ENCODE assay signal across 19 mouse cellular contexts in genomic region chr15:100675486-100675885, GRCm38 (mm10). TPM values are rescaled to one million over a fixed set of nuclear protein-coding genes. Genes with fewer than 3 reads are reported as not detected.
A peak's percentile ranks its signal among the peaks of the same experiment; 100 is the strongest.
DNase-seq lines count a peak whose midpoint lies in the region; ATAC-seq lines count a peak whose summit lies in the region.
"Had no signal": no experiment of that assay in that cellular context is flagged by ENCODE, and none has a peak within 500 bp of the region (broad histone marks: within the 10 kb centered on the region; RNA-seq: fewer than 3 reads in every experiment).

No protein-coding gene starts in this region.

- H3K9me3 ChIP-seq in forebrain, embryonic 10.5 days = no peaks in the 10 kb centered on the region
- no peaks in the 10 kb centered on the region for H3K9me3 ChIP-seq in forebrain, embryonic 11.5 days (ENCODE audit: control insufficient read depth, low read length)
- H3K9me3 ChIP-seq in kidney, embryonic 16.5 days (ENCODE audit: low read length) = no peaks in the 10 kb centered on the region
- 0 out of 2 replicates have a peak, but pooled peaks cover 4% of the 10 kb centered on the region for H3K9me3 ChIP-seq in megakaryocyte, embryonic 14.5 days
- no peaks in the 10 kb centered on the region for H3K9me3 ChIP-seq in midbrain, embryonic 16.5 days (replicated peaks; ENCODE audit: control insufficient read depth, low read length, poor library complexity, severe bottlenecking)
- H3K9me3 ChIP-seq: embryonic facial prominence, embryonic 10.5 days; forebrain, embryonic 15.5 days; hindbrain, embryonic 12.5 days had no signal

- H3K36me3 ChIP-seq in forebrain, embryonic 10.5 days (replicated peaks) = no peaks in the 10 kb centered on the region
- H3K36me3 ChIP-seq in forebrain, embryonic 11.5 days (ENCODE audit: control insufficient read depth, insufficient read depth, low read length) = no peaks in the 10 kb centered on the region
- no peaks in the 10 kb centered on the region for H3K36me3 ChIP-seq in kidney, embryonic 16.5 days (ENCODE audit: insufficient read depth, low read length)
- peaks cover 38% of the 10 kb centered on the region for H3K36me3 ChIP-seq in megakaryocyte, embryonic 14.5 days (replicated peaks; ENCODE audit: low read length)
- no peaks in the 10 kb centered on the region for H3K36me3 ChIP-seq in macrophage (ENCODE audit: inconsistent target)
- H3K36me3 ChIP-seq in midbrain, embryonic 16.5 days (ENCODE audit: control insufficient read depth, insufficient read depth, low read length) = no peaks in the 10 kb centered on the region
- H3K36me3 ChIP-seq: embryonic facial prominence, embryonic 10.5 days; forebrain, embryonic 15.5 days; hindbrain, embryonic 12.5 days had no signal

- no peak overlapping the region for H3K4me3 ChIP-seq in forebrain, embryonic 10.5 days
- no peak overlapping the region for H3K4me3 ChIP-seq in forebrain, embryonic 11.5 days (ENCODE audit: low read depth, low read length)
- H3K4me3 ChIP-seq in kidney, embryonic 16.5 days (ENCODE audit: low read length) = no peak overlapping the region
- H3K4me3 ChIP-seq in megakaryocyte, embryonic 14.5 days (replicated peaks) = peak overlapping the region; percentile 91
- H3K4me3 ChIP-seq in macrophage (ENCODE audit: inconsistent target) = no peak overlapping the region
- no peak overlapping the region for H3K4me3 ChIP-seq in midbrain, embryonic 16.5 days (ENCODE audit: low read depth, low read length)
- H3K4me3 ChIP-seq: embryonic facial prominence, embryonic 10.5 days; forebrain, embryonic 15.5 days; hindbrain, embryonic 12.5 days had no signal

- H3K4me1 ChIP-seq in forebrain, embryonic 10.5 days = peaks cover 17% of the 10 kb centered on the region
- no peaks in the 10 kb centered on the region for H3K4me1 ChIP-seq in forebrain, embryonic 11.5 days (replicated peaks; ENCODE audit: control insufficient read depth, insufficient read depth, low read length)
- H3K4me1 ChIP-seq in kidney, embryonic 16.5 days (ENCODE audit: insufficient read depth, low read length) = peaks cover 34% of the 10 kb centered on the region
- peaks cover 97% of the 10 kb centered on the region for H3K4me1 ChIP-seq in megakaryocyte, embryonic 14.5 days
- no peaks in the 10 kb centered on the region for H3K4me1 ChIP-seq in midbrain, embryonic 16.5 days (ENCODE audit: control insufficient read depth, insufficient read depth, low read length)
- H3K4me1 ChIP-seq: forebrain, embryonic 15.5 days; hindbrain, embryonic 12.5 days had no signal

- no peak for DNase-seq in forebrain, embryonic 10.5 days (ENCODE audit: extremely low spot score, low spot score)
- no peak for DNase-seq in forebrain, embryonic 11.5 days (ENCODE audit: low spot score)
- DNase-seq in kidney, postnatal 36 days = no peak
- DNase-seq: adrenal gland, postnatal 14 days; cerebellum, adult 2 months; cerebellum, postnatal 10 days; gastrocnemius, postnatal 36 days; heart, adult 11 months; heart, postnatal 10 days; heart, postnatal 4 days had no signal

- H3K79me2 ChIP-seq in macrophage (ENCODE audit: inconsistent target) = no peaks in the 10 kb centered on the region

- no peaks in the 10 kb centered on the region for H3K27me3 ChIP-seq in forebrain, embryonic 10.5 days (ENCODE audit: poor library complexity, severe bottlenecking)
- H3K27me3 ChIP-seq in forebrain, embryonic 11.5 days (ENCODE audit: control insufficient read depth, insufficient read depth, low read length) = no peaks in the 10 kb centered on the region
- H3K27me3 ChIP-seq in kidney, embryonic 16.5 days (ENCODE audit: insufficient read depth, low read length) = no peaks in the 10 kb centered on the region
- H3K27me3 ChIP-seq in megakaryocyte, embryonic 14.5 days (replicated peaks) = no peaks in the 10 kb centered on the region
- H3K27me3 ChIP-seq in midbrain, embryonic 16.5 days (ENCODE audit: control insufficient read depth, insufficient read depth, low read depth, low read length) = no peaks in the 10 kb centered on the region
- H3K27me3 ChIP-seq: forebrain, embryonic 15.5 days; hindbrain, embryonic 12.5 days had no signal

- 0 out of 2 replicates have a peak overlapping the region, but pooled peaks have one; percentile 11 for H3K27ac ChIP-seq in forebrain, embryonic 10.5 days
- H3K27ac ChIP-seq in forebrain, embryonic 11.5 days (ENCODE audit: low read depth, low read length) = no peak overlapping the region
- 0 out of 2 replicates have a peak overlapping the region, but pooled peaks have one; percentile 24 for H3K27ac ChIP-seq in kidney, embryonic 16.5 days (ENCODE audit: low read length)
- peak overlapping the region; percentile 86; the same call in 1 of the 2 replicates for H3K27ac ChIP-seq in macrophage
- no peak overlapping the region for H3K27ac ChIP-seq in midbrain, embryonic 16.5 days (ENCODE audit: low read length)
- H3K27ac ChIP-seq: embryonic facial prominence, embryonic 10.5 days; forebrain, embryonic 15.5 days; hindbrain, embryonic 12.5 days had no signal

- no peak overlapping the region for H3K4me2 ChIP-seq in forebrain, embryonic 11.5 days (ENCODE audit: low read depth, low read length, severe bottlenecking)
- H3K4me2 ChIP-seq in kidney, embryonic 16.5 days (replicated peaks; ENCODE audit: low read depth, low read length) = no peak overlapping the region
- H3K4me2 ChIP-seq in midbrain, embryonic 16.5 days (ENCODE audit: low read length) = no peak overlapping the region
- H3K4me2 ChIP-seq: forebrain, embryonic 15.5 days; hindbrain, embryonic 12.5 days had no signal

- H3K9ac ChIP-seq in forebrain, embryonic 11.5 days (ENCODE audit: low read length) = no peak overlapping the region
- 0 out of 2 replicates have a peak overlapping the region, but pooled peaks have one; percentile 31 for H3K9ac ChIP-seq in kidney, embryonic 16.5 days (replicated peaks; ENCODE audit: low read length)
- no peak overlapping the region for H3K9ac ChIP-seq in midbrain, embryonic 16.5 days (ENCODE audit: low read depth, low read length)
- H3K9ac ChIP-seq: forebrain, embryonic 15.5 days; hindbrain, embryonic 12.5 days had no signal

- 68% methylated on average over 3 of the region's 3 CpGs for WGBS in forebrain, embryonic 10.5 days
- 80% methylated on average over 3 of the region's 3 CpGs for WGBS in forebrain, embryonic 11.5 days
- WGBS in kidney, embryonic 16.5 days = 34% methylated on average over 3 of the region's 3 CpGs
- WGBS in macrophage (ENCODE audit: missing documents) = 65% methylated on average over 3 of the region's 3 CpGs
- 69% methylated on average over 3 of the region's 3 CpGs for WGBS in midbrain, embryonic 16.5 days

- ATAC-seq in forebrain, embryonic 11.5 days (replicated peaks; ENCODE audit: low FRiP score) = no peak
- no peak for ATAC-seq in kidney, embryonic 16.5 days (ENCODE audit: low FRiP score, low TSS enrichment)
- ATAC-seq in megakaryocyte, adult 5-6 weeks (ENCODE audit: poor library complexity, severe bottlenecking) = no peak
- ATAC-seq in midbrain, embryonic 16.5 days = no peak
- ATAC-seq: forebrain, embryonic 15.5 days had no signal

RNA-seq across cellular contexts. Expression of gene Bin2, which starts 6.1 kb away (rescaled TPM):
- polyA plus RNA-seq in forebrain, embryonic 10.5 days (2016; fragmentation: Nextera tagmentation; extraction: Ambion mirVana) = 3.3 and 3.6 TPM in 2 replicates
- 3.9 and 5.4 TPM in 2 replicates for polyA plus RNA-seq in forebrain, embryonic 11.5 days (2014; fragmentation: Nextera tagmentation; extraction: Ambion mirVana)
- 2.1 and 3.0 TPM in 2 replicates for polyA plus RNA-seq in kidney, embryonic 16.5 days (2015; fragmentation: Nextera tagmentation; extraction: Ambion mirVana)
- polyA plus RNA-seq in megakaryocyte, embryonic 14.5 days (2012; ENCODE audit: insufficient read depth, low replicate concordance) = 2,082 and 2,619 TPM in 2 replicates
- total RNA-seq in megakaryocyte, adult 5-6 weeks (2015) = 309 and 324 TPM in 2 replicates
- 275 and 304 TPM in 2 replicates for total RNA-seq in megakaryocyte, adult 5-6 weeks (2017)
- 100 to 1,000 TPM in 7 of 26 experiments, 10 to 100 TPM in 15, 1 to 10 TPM in 4; 2.3 to 143 (median 67.4) TPM for total RNA-seq in macrophage (2018; cell fraction: chromatin; rRNA removed)
- total RNA-seq in macrophage (2018; cell fraction: cytosol; rRNA removed) = 10 to 100 TPM; 22.9 to 67.0 (median 46.1) TPM
- 100 to 1,000 TPM in 3 of 26 experiments, 10 to 100 TPM in 21, 1 to 10 TPM in 2; 8.6 to 110 (median 52.7) TPM for total RNA-seq in macrophage (2018; cell fraction: nucleus; rRNA removed)
- 51.1 to 71.1 TPM (median 65.5 TPM) in 3 replicates for polyA plus RNA-seq in macrophage (2018)
- 1.2 and 1.4 TPM in 2 replicates for polyA plus RNA-seq in midbrain, embryonic 16.5 days (2015; fragmentation: Nextera tagmentation; extraction: Ambion mirVana)
- polyA plus RNA-seq: C2C12 had no signal

RNA-seq across cellular contexts. Expression of gene Cela1, which starts 12.2 kb away (rescaled TPM):
- 1.4 and 1.8 TPM in 2 replicates for polyA plus RNA-seq in forebrain, embryonic 10.5 days (2016; fragmentation: Nextera tagmentation; extraction: Ambion mirVana)
- polyA plus RNA-seq in forebrain, embryonic 11.5 days (2014; fragmentation: Nextera tagmentation; extraction: Ambion mirVana) = 1.1 and 1.3 TPM in 2 replicates
- polyA plus RNA-seq in kidney, embryonic 16.5 days (2015; fragmentation: Nextera tagmentation; extraction: Ambion mirVana) = 27.1 and 41.9 TPM in 2 replicates
- polyA plus RNA-seq in megakaryocyte, embryonic 14.5 days (2012; ENCODE audit: insufficient read depth, low replicate concordance) = 12.5 and 23.0 TPM in 2 replicates
- 3.5 and 6.2 TPM in 2 replicates for total RNA-seq in megakaryocyte, adult 5-6 weeks (2015)
- total RNA-seq in megakaryocyte, adult 5-6 weeks (2017) = 1.8 and 4.2 TPM in 2 replicates
- total RNA-seq in macrophage (2018; cell fraction: chromatin; rRNA removed) = 10 to 100 TPM in 13 of 26 experiments, 1 to 10 TPM in 12, not detected in 1; 1.1 to 29.7 (median 10.3) TPM
- 10 to 100 TPM; 14.4 to 38.7 (median 22.4) TPM for total RNA-seq in macrophage (2018; cell fraction: cytosol; rRNA removed)
- total RNA-seq in macrophage (2018; cell fraction: nucleus; rRNA removed) = 10 to 100 TPM in 15 of 26 experiments, 1 to 10 TPM in 11; 1.5 to 36.4 (median 11.3) TPM
- 19.3 to 52.8 TPM (median 22.6 TPM) in 3 replicates for polyA plus RNA-seq in macrophage (2018)
- polyA plus RNA-seq in midbrain, embryonic 16.5 days (2015; fragmentation: Nextera tagmentation; extraction: Ambion mirVana) = 0.68 and 0.85 TPM in 2 replicates
- total RNA-seq: gastrocnemius, postnatal 36 days; heart, postnatal 4 days had no signal

RNA-seq across cellular contexts. Expression of gene Smagp, which starts 38.7 kb away (rescaled TPM):
- 4.3 and 4.6 TPM in 2 replicates for polyA plus RNA-seq in forebrain, embryonic 10.5 days (2016; fragmentation: Nextera tagmentation; extraction: Ambion mirVana)
- polyA plus RNA-seq in forebrain, embryonic 11.5 days (2014; fragmentation: Nextera tagmentation; extraction: Ambion mirVana) = 3.7 and 4.1 TPM in 2 replicates
- polyA plus RNA-seq in kidney, embryonic 16.5 days (2015; fragmentation: Nextera tagmentation; extraction: Ambion mirVana) = 41.6 and 45.4 TPM in 2 replicates
- 57.2 and 75.5 TPM in 2 replicates for polyA plus RNA-seq in megakaryocyte, embryonic 14.5 days (2012; ENCODE audit: insufficient read depth, low replicate concordance)
- total RNA-seq in megakaryocyte, adult 5-6 weeks (2015) = 1.1 and 3.2 TPM in 2 replicates
- total RNA-seq in megakaryocyte, adult 5-6 weeks (2017) = 0.51 and 4.5 TPM in 2 replicates
- total RNA-seq in macrophage (2018; cell fraction: chromatin; rRNA removed) = 10 to 100 TPM in 7 of 26 experiments, 1 to 10 TPM in 15, not detected in 4; 1.0 to 34.6 (median 4.7) TPM
- 100 to 1,000 TPM in 1 of 26 experiments, 10 to 100 TPM in 20, 1 to 10 TPM in 5; 8.0 to 123 (median 38.7) TPM for total RNA-seq in macrophage (2018; cell fraction: cytosol; rRNA removed)
- 10 to 100 TPM in 13 of 26 experiments, 1 to 10 TPM in 13; 2.4 to 50.5 (median 11.4) TPM for total RNA-seq in macrophage (2018; cell fraction: nucleus; rRNA removed)
- 54.7 to 86.5 TPM (median 73.9 TPM) in 3 replicates for polyA plus RNA-seq in macrophage (2018)
- 3.2 and 3.4 TPM in 2 replicates for polyA plus RNA-seq in midbrain, embryonic 16.5 days (2015; fragmentation: Nextera tagmentation; extraction: Ambion mirVana)

RNA-seq across cellular contexts. Expression of gene Galnt6, which starts 53.7 kb away (rescaled TPM):
- polyA plus RNA-seq in forebrain, embryonic 10.5 days (2016; fragmentation: Nextera tagmentation; extraction: Ambion mirVana) = not detected in 2 replicates
- 0.12 and 0.20 TPM in 2 replicates for polyA plus RNA-seq in forebrain, embryonic 11.5 days (2014; fragmentation: Nextera tagmentation; extraction: Ambion mirVana)
- 0.87 and 1.1 TPM in 2 replicates for polyA plus RNA-seq in kidney, embryonic 16.5 days (2015; fragmentation: Nextera tagmentation; extraction: Ambion mirVana)
- 2.3 TPM in 1 of 2 replicates, not detected in the other for polyA plus RNA-seq in megakaryocyte, embryonic 14.5 days (2012; ENCODE audit: insufficient read depth, low replicate concordance)
- total RNA-seq in megakaryocyte, adult 5-6 weeks (2015) = 3.6 and 4.2 TPM in 2 replicates
- total RNA-seq in megakaryocyte, adult 5-6 weeks (2017) = 9.6 and 11.4 TPM in 2 replicates
- total RNA-seq in macrophage (2018; cell fraction: chromatin; rRNA removed) = 100 to 1,000 TPM in 4 of 26 experiments, 10 to 100 TPM in 22; 22.7 to 151 (median 51.9) TPM
- 10 to 100 TPM; 50.1 to 91.9 (median 68.9) TPM for total RNA-seq in macrophage (2018; cell fraction: cytosol; rRNA removed)
- total RNA-seq in macrophage (2018; cell fraction: nucleus; rRNA removed) = 100 to 1,000 TPM in 16 of 26 experiments, 10 to 100 TPM in 10; 40.2 to 153 (median 105) TPM
- polyA plus RNA-seq in macrophage (2018) = 63.8 to 75.4 TPM (median 64.7 TPM) in 3 replicates
- polyA plus RNA-seq in midbrain, embryonic 16.5 days (2015; fragmentation: Nextera tagmentation; extraction: Ambion mirVana) = 0.19 and 0.24 TPM in 2 replicates

Comparison
In these comparisons a context has a peak if more than half of its experiments do, and no peak if none do; other contexts are left out.
1. H3K27ac ChIP-seq: peak in forebrain, embryonic 10.5 days (single experiment), kidney, embryonic 16.5 days (single experiment) and macrophage (single experiment); none in forebrain, embryonic 11.5 days (single experiment) and midbrain, embryonic 16.5 days (single experiment).
2. RNA of gene Bin2, which starts 6.1 kb away (polyA plus RNA-seq): 2,082 to 2,619 TPM in megakaryocyte, embryonic 14.5 days; 51.1 to 71.1 TPM in macrophage, 3.9 to 5.4 TPM in forebrain, embryonic 11.5 days, 3.3 to 3.6 TPM in forebrain, embryonic 10.5 days, 2.1 to 3.0 TPM in kidney, embryonic 16.5 days and 1.2 to 1.4 TPM in midbrain, embryonic 16.5 days; every median in the first group is over 10 times any median in the second.